8 mouse cellular contexts compared by ENCODE assay signal in genomic region chr17:28026111-28026872, GRCm38 (mm10). TPM values are rescaled to one million over a fixed set of nuclear protein-coding genes. Genes with fewer than 3 reads are reported as not detected.
DNase-seq lines count a peak whose midpoint lies in the region; ATAC-seq and TF ChIP-seq lines count a peak whose summit lies in the region.

No protein-coding gene starts in this region.

- ATAC-seq in limb, embryonic 14.5 days (ENCODE audit: low FRiP score, low read depth), result no peak
- ATAC-seq in neural tube, embryonic 15.5 days (ENCODE audit: low FRiP score), result no peak
- ATAC-seq in frontal cortex, adult (ENCODE audit: low TSS enrichment), result no peak

- no peaks in the 10 kb centered on the region for H3K36me3 ChIP-seq in liver, adult 2 months (ENCODE audit: control insufficient read depth, insufficient read depth, low read length)
- peaks cover 4% of the 10 kb centered on the region; the same call in 1 of the 2 replicates for H3K36me3 ChIP-seq in limb, embryonic 14.5 days (ENCODE audit: control insufficient read depth, insufficient read depth, low read length)
- H3K36me3 ChIP-seq in neural tube, embryonic 15.5 days, result no peaks in the 10 kb centered on the region

- no peak for TF ChIP-seq CTCF in liver, adult 2 months (IDR thresholded peaks at IDR 0.05; ENCODE audit: low read depth, low read length)

- H3K9me3 ChIP-seq in limb, embryonic 14.5 days (ENCODE audit: control insufficient read depth, low read length), result no peaks in the 10 kb centered on the region
- no peaks in the 10 kb centered on the region for H3K9me3 ChIP-seq in neural tube, embryonic 15.5 days (replicated peaks)

- H3K4me2 ChIP-seq in limb, embryonic 14.5 days (replicated peaks; ENCODE audit: low read depth, low read length, severe bottlenecking), result no peak overlapping the region
- no peak overlapping the region for H3K4me2 ChIP-seq in neural tube, embryonic 15.5 days

- peak overlapping the region; percentile 20 for H3K9ac ChIP-seq in liver, adult 2 months (ENCODE audit: low read depth, low read length)
- H3K9ac ChIP-seq in limb, embryonic 14.5 days (ENCODE audit: low read depth, low read length, severe bottlenecking), result peak overlapping the region; percentile 18; the same call in 1 of the 2 replicates
- 0 out of 2 replicates have a peak overlapping the region, but pooled peaks have one; percentile 7 for H3K9ac ChIP-seq in neural tube, embryonic 15.5 days (replicated peaks)

- peaks cover 4% of the 10 kb centered on the region; the same call in 1 of the 2 replicates for H3K79me2 ChIP-seq in liver, adult 2 months (ENCODE audit: control insufficient read depth, insufficient read depth, low read length)

- TF ChIP-seq POLR2A in liver, adult 2 months (IDR thresholded peaks at IDR 0.05; ENCODE audit: extremely low read depth, insufficient read depth, low read length), result no peak
- no peak for TF ChIP-seq POLR2A in limb, embryonic 14.5 days (IDR thresholded peaks at IDR 0.05; ENCODE audit: borderline replicate concordance, extremely low read depth, insufficient read depth, insufficient read length)

- no peak overlapping the region for H3K4me3 ChIP-seq in liver, adult 2 months (ENCODE audit: insufficient read depth, low read depth, low read length)
- no peak overlapping the region for H3K4me3 ChIP-seq in limb, embryonic 14.5 days (replicated peaks; ENCODE audit: low read length)
- no peak overlapping the region for H3K4me3 ChIP-seq in neural tube, embryonic 15.5 days (replicated peaks)

- WGBS in liver, adult 2 months, result 30% methylated on average over 14 of the region's 14 CpGs
- 62% methylated on average over 14 of the region's 14 CpGs for WGBS in limb, embryonic 14.5 days
- WGBS in neural tube, embryonic 15.5 days, result 77% methylated on average over 14 of the region's 14 CpGs

- H3K27ac ChIP-seq in liver, adult 2 months (replicated peaks; ENCODE audit: insufficient read depth, low read depth, low read length), result peak overlapping the region; percentile 36
- H3K27ac ChIP-seq in limb, embryonic 14.5 days (replicated peaks; ENCODE audit: low read depth, low read length), result peak overlapping the region; percentile 68
- H3K27ac ChIP-seq in neural tube, embryonic 15.5 days (replicated peaks), result peak overlapping the region; percentile 60; the same call in 1 of the 2 replicates

- peaks cover 38% of the 10 kb centered on the region for H3K4me1 ChIP-seq in liver, adult 2 months (ENCODE audit: control insufficient read depth, insufficient read depth, low read length)
- H3K4me1 ChIP-seq in limb, embryonic 14.5 days (ENCODE audit: control insufficient read depth, insufficient read depth, low read length), result peaks cover 59% of the 10 kb centered on the region
- H3K4me1 ChIP-seq in neural tube, embryonic 15.5 days, result peaks cover 68% of the 10 kb centered on the region

- DNase-seq in liver, adult 2 months (ENCODE audit: extremely low read depth, low read depth, low spot score), result peak; percentile 80
- DNase-seq in liver, result no peak
- peak; percentile 70 for DNase-seq in heart, postnatal 4 days
- DNase-seq in limb, embryonic 14.5 days (ENCODE audit: low spot score), result no peak
- no peak for DNase-seq in cerebellum, postnatal 14 days
- no peak for DNase-seq in frontal cortex, postnatal 36 days (ENCODE audit: low spot score in 2 of 2)

- no peaks in the 10 kb centered on the region for H3K27me3 ChIP-seq in liver, adult 2 months (ENCODE audit: control insufficient read depth, insufficient read depth, low read length)
- no peaks in the 10 kb centered on the region for H3K27me3 ChIP-seq in limb, embryonic 14.5 days (ENCODE audit: control insufficient read depth, insufficient read depth, low read length)
- no peaks in the 10 kb centered on the region for H3K27me3 ChIP-seq in neural tube, embryonic 15.5 days (replicated peaks)

RNA-seq across cellular contexts. Expression of gene Tcp11, which starts 54.1 kb away (rescaled TPM):
- not detected in 2 replicates for total RNA-seq in liver, adult 2 months (2014; rRNA removed)
- polyA plus RNA-seq in liver, adult 2 months (2012; rRNA removed), result not detected in 2 replicates
- total RNA-seq in heart, postnatal 4 days (2021), result under 1 TPM in 1 of 2 experiments, not detected in 1; 0.14 TPM
- polyA plus RNA-seq in limb, embryonic 14.5 days (2012; rRNA removed), result 2.8 and 3.6 TPM in 2 replicates
- 0.70 and 1.0 TPM in 2 replicates for polyA plus RNA-seq in limb, embryonic 14.5 days (2014; fragmentation: Nextera tagmentation; extraction: Ambion mirVana)
- polyA plus RNA-seq in neural tube, embryonic 15.5 days (2015; fragmentation: Nextera tagmentation; extraction: Ambion mirVana), result 1.4 and 1.8 TPM in 2 replicates

Comparison
In these comparisons a context has a peak if more than half of its experiments do, and no peak if none do; other contexts are left out.
1. DNase-seq: peak in liver, adult 2 months (single experiment) and heart, postnatal 4 days (single experiment); none in liver (single experiment), limb, embryonic 14.5 days (single experiment), cerebellum, postnatal 14 days (0 of 2) and frontal cortex, postnatal 36 days (0 of 2).
2. Peak in every context shown above with its lines, with median percentiles within 50 percentile points of each other: H3K27ac ChIP-seq and H3K9ac ChIP-seq.